Mouse (Mus musculus): Measurements from ENCODE around the gene Mvb12b.

GRCm38 (mm10) chr2:33790301-33790700, 97.4 kb downstream of the Mvb12b start:
- TF ChIP-seq POLR2A (IDR thresholded peaks at IDR 0.05; ENCODE audit: low read depth, low read length) (no peak), CTCF (IDR thresholded peaks at IDR 0.05; ENCODE audit: borderline replicate concordance, insufficient read depth, low read length) (no peak)
